Comparison of ENCODE assay signal across 8 mouse cellular contexts in the genomic region with DNA sequence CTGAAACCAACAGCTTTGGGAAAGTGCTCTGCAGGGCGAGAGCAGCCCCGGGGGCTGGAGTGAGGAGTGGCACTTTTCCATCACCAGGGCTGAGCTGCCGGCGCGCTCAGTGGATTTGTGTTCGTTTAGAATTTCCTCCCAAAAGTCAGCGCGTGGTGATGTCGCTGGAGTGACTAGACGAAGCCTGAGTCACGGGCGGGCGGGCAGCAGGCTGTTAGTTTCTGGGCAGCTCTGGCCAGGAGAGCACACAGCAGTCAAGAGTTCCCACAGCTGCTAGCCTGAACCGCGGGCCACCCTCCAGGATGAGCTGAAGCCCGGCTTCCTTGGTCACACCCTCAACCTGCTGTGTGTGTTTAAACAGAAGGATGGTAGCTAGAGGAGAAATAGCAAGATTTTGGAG. TPM values are rescaled to one million over a fixed set of nuclear protein-coding genes. Genes with fewer than 3 reads are reported as not detected.
DNase-seq lines count a peak whose midpoint lies in the region; ATAC-seq and TF ChIP-seq lines count a peak whose summit lies in the region.

No protein-coding gene starts in this region.

- no peaks in the 10 kb centered on the region for H3K9me3 ChIP-seq in hindbrain, embryonic 16.5 days (ENCODE audit: control insufficient read depth, low read length)
- H3K9me3 ChIP-seq in liver, postnatal 0 days (ENCODE audit: low read length): no peaks in the 10 kb centered on the region
- H3K9me3 ChIP-seq in neural tube, embryonic 12.5 days: no peaks in the 10 kb centered on the region

- no peaks in the 10 kb centered on the region for H3K36me3 ChIP-seq in hindbrain, embryonic 16.5 days (ENCODE audit: control insufficient read depth, insufficient read depth, low read length)
- H3K36me3 ChIP-seq in liver, postnatal 0 days (replicated peaks; ENCODE audit: insufficient read depth, low read length): peaks cover 15% of the 10 kb centered on the region
- peaks cover 11% of the 10 kb centered on the region for H3K36me3 ChIP-seq in neural tube, embryonic 12.5 days

- H3K27me3 ChIP-seq in hindbrain, embryonic 16.5 days (replicated peaks; ENCODE audit: control insufficient read depth, insufficient read depth, low read length): no peaks in the 10 kb centered on the region
- H3K27me3 ChIP-seq in liver, postnatal 0 days (ENCODE audit: insufficient read depth, low read length): no peaks in the 10 kb centered on the region
- no peaks in the 10 kb centered on the region for H3K27me3 ChIP-seq in neural tube, embryonic 12.5 days (replicated peaks)

- intact Hi-C loops in gastrocnemius, postnatal 36 days (cut with DNase I): no loop called here

- peak; percentile 21 for DNase-seq in ovary, postnatal 36 days (ENCODE audit: low spot score)
- no peak for DNase-seq in ovary, adult 18-20 months (ENCODE audit: low spot score)
- DNase-seq in brain, adult 2 months (ENCODE audit: low read depth, low spot score): peak; percentile 52
- DNase-seq in gastrocnemius, postnatal 36 days: peak; percentile 39 to 44
- DNase-seq in liver, postnatal 0 days: peak; percentile 48
- DNase-seq in retina, postnatal 1 day: no peak

- no peak for ATAC-seq in hindbrain, embryonic 16.5 days
- no peak for ATAC-seq in liver, postnatal 0 days
- ATAC-seq in neural tube, embryonic 12.5 days (ENCODE audit: low FRiP score, low read depth): no peak

- no peak for TF ChIP-seq CTCF in liver, postnatal 0 days (IDR thresholded peaks at IDR 0.05; ENCODE audit: low read depth)

- TF ChIP-seq EP300 in liver, postnatal 0 days (IDR thresholded peaks at IDR 0.05; ENCODE audit: low read depth): no peak

- 20% methylated on average over 16 of the region's 16 CpGs for WGBS in hindbrain, embryonic 16.5 days
- WGBS in liver, postnatal 0 days (ENCODE audit: insufficient replicate concordance): 14% methylated on average over 16 of the region's 16 CpGs
- 43% methylated on average over 16 of the region's 16 CpGs for WGBS in neural tube, embryonic 12.5 days

- H3K9ac ChIP-seq in hindbrain, embryonic 16.5 days (ENCODE audit: low read depth, low read length): peak overlapping the region; percentile 13; the same call in 1 of the 2 replicates
- H3K9ac ChIP-seq in liver, postnatal 0 days (replicated peaks): peak overlapping the region; percentile 51
- H3K9ac ChIP-seq in neural tube, embryonic 12.5 days: no peak overlapping the region

- H3K27ac ChIP-seq in hindbrain, embryonic 16.5 days (ENCODE audit: low read depth, low read length): no peak overlapping the region
- H3K27ac ChIP-seq in liver, postnatal 0 days (ENCODE audit: low read depth): peak overlapping the region; percentile 65
- no peak overlapping the region for H3K27ac ChIP-seq in neural tube, embryonic 12.5 days

- no peak overlapping the region for H3K4me3 ChIP-seq in hindbrain, embryonic 16.5 days (ENCODE audit: low read length)
- peak overlapping the region; percentile 38 for H3K4me3 ChIP-seq in liver, postnatal 0 days (ENCODE audit: low read depth, low read length)
- no peak overlapping the region for H3K4me3 ChIP-seq in neural tube, embryonic 12.5 days

- peaks cover 28% of the 10 kb centered on the region for H3K4me1 ChIP-seq in hindbrain, embryonic 16.5 days (ENCODE audit: control insufficient read depth, insufficient read depth, low read depth, low read length)
- peaks cover 36% of the 10 kb centered on the region for H3K4me1 ChIP-seq in liver, postnatal 0 days (ENCODE audit: insufficient read depth)
- peaks cover 28% of the 10 kb centered on the region for H3K4me1 ChIP-seq in neural tube, embryonic 12.5 days

- peak overlapping the region; percentile 32 for H3K4me2 ChIP-seq in hindbrain, embryonic 16.5 days (ENCODE audit: low read length)
- H3K4me2 ChIP-seq in liver, postnatal 0 days (ENCODE audit: low read depth, low read length): peak overlapping the region; percentile 56
- H3K4me2 ChIP-seq in neural tube, embryonic 12.5 days (replicated peaks): peak overlapping the region; percentile 25

RNA-seq across cellular contexts. Expression of gene C1qtnf9, which starts 35.1 kb away (rescaled TPM):
- 10 to 100 TPM; 19.4 to 25.8 TPM for total RNA-seq in gastrocnemius, postnatal 36 days (2021)
- polyA plus RNA-seq in hindbrain, embryonic 16.5 days (2015; fragmentation: Nextera tagmentation; extraction: Ambion mirVana): 0.13 and 0.19 TPM in 2 replicates
- 0.25 and 0.49 TPM in 2 replicates for polyA plus RNA-seq in liver, postnatal 0 days (2015; fragmentation: Nextera tagmentation; extraction: Ambion mirVana)
- 0.27 and 0.33 TPM in 2 replicates for polyA plus RNA-seq in neural tube, embryonic 12.5 days (2016; fragmentation: Nextera tagmentation; extraction: Ambion mirVana)

RNA-seq across cellular contexts. Expression of gene Mipep, which starts 51.6 kb away (rescaled TPM):
- total RNA-seq in gastrocnemius, postnatal 36 days (2021): 10 to 100 TPM; 32.4 to 33.4 TPM
- 20.0 and 20.8 TPM in 2 replicates for polyA plus RNA-seq in hindbrain, embryonic 16.5 days (2015; fragmentation: Nextera tagmentation; extraction: Ambion mirVana)
- polyA plus RNA-seq in liver, postnatal 0 days (2015; fragmentation: Nextera tagmentation; extraction: Ambion mirVana): 5.6 and 6.1 TPM in 2 replicates
- polyA plus RNA-seq in neural tube, embryonic 12.5 days (2016; fragmentation: Nextera tagmentation; extraction: Ambion mirVana): 19.4 and 20.3 TPM in 2 replicates

Comparison
In these comparisons a context has a peak if more than half of its experiments do, and no peak if none do; other contexts are left out.
1. DNase-seq: peak in ovary, postnatal 36 days (single experiment), brain, adult 2 months (single experiment), gastrocnemius, postnatal 36 days (2 of 2) and liver, postnatal 0 days (single experiment); none in ovary, adult 18-20 months (single experiment) and retina, postnatal 1 day (single experiment).
2. Peak in every context shown above with its lines, with median percentiles within 50 percentile points of each other: H3K4me2 ChIP-seq.